Mouse (Mus musculus) intestine, embryonic 14.5 days (tissue): ENCODE results near the gene Zfp652. TPM values are rescaled to one million over a fixed set of nuclear protein-coding genes. Genes with fewer than 3 reads are reported as not detected.

Experiments used
- ATAC-seq: fragments of 200-750 bp; cut with Nextera tagmentation; replicated peaks from 2 replicates; pipeline ENCODE4 v1.8.0; 2017; ENCODE audit warnings: low read depth, moderate number of reproducible peaks, moderate TSS enrichment, moderate library complexity; ENCODE audit not compliant: low FRiP score, low TSS enrichment
- DNase-seq: peaks from one replicate; pipeline ENCODE4 v3.0.0-alpha.2; 2018; ENCODE audit warnings: low spot score
- H3K27ac ChIP-seq: fragments of 300-500 bp; sonication (generic); 2 replicates; pipeline ENCODE4 v1.5.1; 2014; ENCODE audit warnings: low read depth, mild to moderate bottlenecking, control low read depth
- H3K27me3 ChIP-seq: fragments of 300-500 bp; sonication (generic); replicated peaks from 2 replicates; pipeline ENCODE4 v1.6.1; 2014; ENCODE audit warnings: low read length, control low read depth; ENCODE audit not compliant: control insufficient read depth, insufficient read depth
- H3K36me3 ChIP-seq: fragments of 300-500 bp; sonication (generic); 2 replicates; pipeline ENCODE4 v1.6.1; 2014; ENCODE audit warnings: low read length, control low read depth; ENCODE audit not compliant: control insufficient read depth, insufficient read depth
- H3K4me1 ChIP-seq: fragments of 300-500 bp; sonication (generic); replicated peaks from 2 replicates; pipeline ENCODE4 v1.6.1; 2014; ENCODE audit warnings: low read length, control low read depth, mixed read lengths; ENCODE audit not compliant: control insufficient read depth, insufficient read depth
- H3K4me2 ChIP-seq: fragments of 300-500 bp; sonication (generic); 2 replicates; pipeline ENCODE4 v1.6.1; 2014; ENCODE audit warnings: low read length
- H3K4me3 ChIP-seq: fragments of 300-500 bp; sonication (generic); 2 replicates; pipeline ENCODE4 v1.5.1; 2014; ENCODE audit warnings: low read depth, low read length, control low read depth, mixed read lengths
- H3K9ac ChIP-seq: fragments of 300-500 bp; sonication (generic); 2 replicates; pipeline ENCODE4 v1.6.1; 2014; ENCODE audit warnings: mild to moderate bottlenecking, low read length
- H3K9me3 ChIP-seq: fragments of 300-500 bp; sonication (generic); 2 replicates; pipeline ENCODE4 v1.6.1; 2016; ENCODE audit warnings: low read length, control low read depth; ENCODE audit not compliant: control insufficient read depth
- WGBS: fragments of 180-500 bp; shearing (Covaris S2); extraction: QIAGEN DNeasy Blood & Tissue Kit; methylation state at CpG from one replicate; pipeline ENCODE4 v1.1.7; 2014; 5-methylcytosine and 5-hydroxymethylcytosine counted together
- polyA plus RNA-seq: library from polyadenylated mRNA; unstranded; fragments of >200 nt; fragmentation: Nextera tagmentation; extraction: Ambion mirVana; gene quantifications from 2 replicates; pipeline ENCODE4 v1.2.1, GENCODE M21; 2014

Zfp652 gene
- polyA plus RNA-seq, 1 experiment from 2014 or later, result 9.9 TPM

DNA sequence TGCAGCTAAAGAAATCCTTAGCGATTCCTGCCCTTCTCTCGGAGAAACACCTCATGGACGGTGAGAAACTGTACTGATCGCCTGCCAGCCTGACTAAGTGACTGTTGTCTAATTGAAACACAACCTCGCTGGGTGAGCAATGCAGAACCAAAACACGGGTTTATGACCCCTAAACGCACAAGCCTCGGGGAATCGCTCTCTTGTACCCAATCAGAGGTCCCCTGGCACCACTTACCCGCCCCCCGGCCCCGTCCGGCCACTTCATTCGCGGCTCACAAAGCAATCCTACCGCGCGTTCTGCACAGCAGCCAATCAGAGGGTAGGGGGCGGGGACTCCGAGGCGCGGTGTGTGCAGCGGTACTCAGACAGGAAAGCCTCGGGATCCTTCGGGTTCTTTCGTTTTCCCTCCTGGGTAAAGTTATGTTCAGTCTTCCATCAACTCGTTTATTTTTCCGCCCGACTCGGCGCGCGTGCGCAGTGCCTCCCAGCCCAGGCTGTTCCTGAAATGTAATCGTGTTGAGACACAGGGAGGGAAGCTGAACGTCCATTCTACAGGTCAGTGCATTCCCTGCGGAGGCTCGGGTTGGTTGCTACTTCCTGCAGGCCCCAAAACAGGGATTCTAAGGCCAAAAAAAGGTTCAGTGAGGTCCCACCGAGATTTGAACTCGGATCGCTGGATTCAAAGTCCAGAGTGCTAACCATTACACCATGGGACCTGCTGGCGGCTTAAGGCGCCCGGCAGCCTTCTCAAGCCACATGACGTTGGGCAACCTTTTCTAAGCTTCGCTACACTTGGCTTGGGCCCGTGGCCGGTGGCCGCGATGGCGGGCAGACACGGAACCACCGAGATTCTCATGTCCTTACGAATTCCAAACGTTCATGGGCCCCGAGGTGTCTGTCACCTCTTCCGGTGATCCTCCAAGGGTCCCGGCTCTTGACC, 146.3 kb downstream of the Zfp652 start:
- under 1% methylated on average over 58 of the region's 58 CpGs for WGBS
- Histone ChIP-seq H3K4me1 (peaks cover 13% of the 10 kb centered on the region), H3K4me2 (peak overlapping the region; percentile 82), H3K36me3 (no peaks in the 10 kb centered on the region), H3K9me3 (no peaks in the 10 kb centered on the region), H3K27me3 (no peaks in the 10 kb centered on the region), H3K9ac (peak overlapping the region; percentile 66), H3K4me3 (peak overlapping the region; percentile 84), H3K27ac (peak overlapping the region; percentile 94)
- ATAC-seq (peak; percentile 97), DNase-seq (peak; percentile 99)

DNA sequence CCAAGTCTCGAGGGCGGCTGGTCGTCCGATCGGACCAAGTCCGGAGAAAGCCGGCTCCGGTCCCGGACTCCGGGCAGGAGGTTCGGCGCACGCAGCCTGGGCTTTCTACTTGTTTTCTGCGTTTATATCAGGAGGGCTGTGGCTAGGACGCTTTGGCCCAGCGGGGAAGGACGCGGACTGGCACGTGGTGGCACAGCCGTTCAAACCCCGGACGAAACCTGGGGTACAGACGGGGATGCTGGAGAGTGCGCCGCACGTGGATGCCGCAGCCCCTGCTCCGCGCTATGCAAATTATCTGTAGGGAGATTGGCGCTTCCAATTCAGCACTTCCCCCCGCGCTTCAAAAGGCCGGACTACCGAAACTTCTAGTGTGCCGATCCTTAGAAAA, 147.0 kb downstream of the Zfp652 start:
- under 1% methylated on average over 35 of the region's 35 CpGs for WGBS
- DNase-seq, result peak; percentile 93

DNA sequence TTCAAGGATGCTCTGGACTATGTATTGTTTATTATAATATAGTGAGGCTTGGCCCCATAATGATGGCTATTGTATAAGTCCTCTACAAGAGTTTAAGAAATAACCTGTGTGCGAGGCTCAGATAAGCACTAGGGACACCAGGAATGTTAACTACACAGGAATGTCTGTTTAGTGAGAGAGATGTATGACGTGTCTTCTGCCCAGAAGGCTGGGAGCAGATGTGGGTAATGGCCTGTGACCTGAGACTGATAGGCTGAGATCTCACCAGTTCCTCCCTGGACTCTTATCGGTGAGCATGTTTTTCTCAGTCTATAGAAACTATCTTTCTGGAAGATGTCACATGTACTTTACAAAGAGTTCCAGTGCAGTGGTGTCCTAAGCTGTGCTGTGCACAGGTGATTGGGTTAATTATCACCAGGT, 147.6 kb downstream of the Zfp652 start:
- peak overlapping the region; percentile 66 for H3K9ac ChIP-seq
- H3K27me3 ChIP-seq, result no peaks in the 10 kb centered on the region
- peak overlapping the region; percentile 82 for H3K4me2 ChIP-seq
- H3K9me3 ChIP-seq, result no peaks in the 10 kb centered on the region
- ATAC-seq, result no peak
- WGBS, result 12% methylated on average over 3 of the region's 3 CpGs
- H3K36me3 ChIP-seq, result no peaks in the 10 kb centered on the region
- DNase-seq, result no peak
- peak overlapping the region; percentile 84 for H3K4me3 ChIP-seq
- H3K27ac ChIP-seq, result no peak overlapping the region
- peaks cover 13% of the 10 kb centered on the region for H3K4me1 ChIP-seq

More for the DNA sequence above, 147.0 kb downstream of the Zfp652 start:
- no peaks in the 10 kb centered on the region for H3K27me3 ChIP-seq
- peak overlapping the region; percentile 94 for H3K27ac ChIP-seq
- H3K4me3 ChIP-seq, result peak overlapping the region; percentile 84
- H3K36me3 ChIP-seq, result no peaks in the 10 kb centered on the region
- no peaks in the 10 kb centered on the region for H3K9me3 ChIP-seq
- ATAC-seq, result peak; percentile 66
- H3K4me1 ChIP-seq, result peaks cover 13% of the 10 kb centered on the region
- H3K9ac ChIP-seq, result peak overlapping the region; percentile 66
- peak overlapping the region; percentile 82 for H3K4me2 ChIP-seq

DNA sequence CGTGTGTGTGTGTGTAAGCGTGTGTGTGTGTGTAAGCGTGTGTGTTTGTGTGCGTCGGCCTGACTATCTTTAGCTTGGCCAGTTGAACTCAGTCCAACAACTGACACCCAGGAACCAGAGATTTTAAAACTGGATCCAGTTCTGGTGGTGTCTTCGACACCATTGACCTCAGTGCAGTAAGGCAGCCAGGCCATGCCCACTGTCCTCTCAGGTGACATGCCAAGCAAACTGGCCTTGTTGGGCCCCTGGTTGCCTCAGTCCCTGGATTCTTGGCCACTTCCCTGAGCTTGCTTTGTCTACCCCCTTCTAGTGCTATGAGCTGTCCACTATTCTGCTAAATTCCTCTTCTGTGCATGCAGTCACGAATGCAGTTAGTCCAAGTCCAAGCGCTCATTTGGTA, 148.9 kb downstream of the Zfp652 start:
- Histone ChIP-seq H3K27ac (no peak overlapping the region), H3K36me3 (no peaks in the 10 kb centered on the region), H3K4me1 (peaks cover 13% of the 10 kb centered on the region), H3K27me3 (no peaks in the 10 kb centered on the region), H3K9me3 (no peaks in the 10 kb centered on the region), H3K9ac (no peak overlapping the region), H3K4me2 (no peak overlapping the region), H3K4me3 (no peak overlapping the region)
- WGBS, result 93% methylated on average over 8 of the region's 8 CpGs
- DNase-seq, result no peak
- no peak for ATAC-seq

DNA sequence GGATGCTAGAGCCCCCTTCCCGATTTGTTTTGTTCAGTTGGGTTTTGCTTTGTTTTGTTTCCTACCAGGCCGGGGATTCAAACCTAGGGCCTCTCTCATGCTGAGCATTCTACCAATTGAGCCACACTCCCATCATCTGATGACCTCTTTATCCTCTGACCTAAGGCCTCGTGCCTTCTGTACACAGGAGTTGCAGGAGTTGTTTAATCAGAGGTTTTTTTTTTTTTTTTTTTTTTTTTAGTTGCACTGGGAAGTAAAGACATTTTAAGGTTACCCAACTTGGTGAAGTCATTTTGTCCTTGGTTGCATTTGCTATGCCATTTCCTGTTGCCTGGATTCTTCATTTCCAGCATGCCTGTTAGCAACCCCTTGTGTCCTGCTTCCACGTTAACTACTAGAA, 157.0 kb downstream of the Zfp652 start:
- H3K9me3 ChIP-seq, result no peaks in the 10 kb centered on the region

DNA sequence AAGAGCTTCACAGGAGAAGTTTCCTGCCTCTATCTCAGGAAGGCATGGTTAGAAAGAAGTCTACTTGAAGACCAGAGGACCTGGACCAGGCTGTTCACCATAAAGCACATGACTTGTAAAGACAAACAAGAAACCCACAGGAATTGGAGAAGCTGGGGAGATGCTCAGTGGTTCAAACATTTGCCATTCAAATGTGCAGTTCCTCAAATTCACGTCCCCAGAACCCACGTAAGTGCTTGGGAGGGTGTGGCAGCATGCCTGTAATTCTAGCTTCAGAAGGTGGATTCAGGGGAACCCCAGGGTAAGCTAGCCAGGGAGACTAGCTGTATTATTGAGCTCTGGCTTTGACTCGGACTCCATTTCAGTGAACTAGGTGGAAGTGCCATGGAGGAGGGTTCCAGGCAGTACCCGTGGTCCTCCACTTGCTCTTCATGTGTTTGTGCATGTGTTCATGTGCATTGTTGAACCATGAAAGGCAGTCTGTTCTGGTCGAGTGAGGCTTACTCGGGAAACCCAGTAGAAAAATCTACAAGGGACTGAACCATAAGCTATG, 157.5 kb downstream of the Zfp652 start:
- H3K4me1 ChIP-seq, result no peaks in the 10 kb centered on the region
- ATAC-seq, result no peak
- no peak overlapping the region for H3K4me3 ChIP-seq

More for the DNA sequence above, 157.0 kb downstream of the Zfp652 start:
- ATAC-seq (no peak), DNase-seq (no peak)
- Histone ChIP-seq H3K4me2 (no peak overlapping the region), H3K27ac (no peak overlapping the region), H3K27me3 (no peaks in the 10 kb centered on the region), H3K4me1 (no peaks in the 10 kb centered on the region), H3K36me3 (no peaks in the 10 kb centered on the region), H3K9ac (no peak overlapping the region), H3K4me3 (no peak overlapping the region)
- 69% methylated on average over 4 of the region's 4 CpGs for WGBS

DNA sequence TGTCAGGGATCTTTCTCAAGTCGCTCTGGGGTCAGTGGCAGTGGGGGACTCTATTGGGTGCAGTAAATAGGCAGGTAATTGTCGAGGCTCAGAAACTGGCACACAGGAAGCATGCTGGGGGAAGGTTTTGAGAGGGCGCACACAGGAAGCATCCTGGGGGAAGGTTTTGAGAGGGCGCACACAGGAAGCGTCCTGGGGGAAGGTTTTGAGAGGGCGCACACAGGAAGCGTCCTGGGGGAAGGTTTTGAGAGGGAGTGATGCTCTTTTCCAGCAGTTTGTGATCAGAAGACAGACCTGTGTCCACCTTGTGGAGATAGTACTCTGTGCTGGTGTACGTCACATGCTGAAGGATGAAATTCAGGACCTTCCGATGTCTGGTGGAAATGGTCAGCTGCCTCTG, 163.3 kb downstream of the Zfp652 start:
- Histone ChIP-seq H3K9ac (no peak overlapping the region), H3K36me3 (no peaks in the 10 kb centered on the region), H3K4me3 (no peak overlapping the region), H3K4me2 (no peak overlapping the region), H3K4me1 (no peaks in the 10 kb centered on the region), H3K9me3 (no peaks in the 10 kb centered on the region), H3K27me3 (no peaks in the 10 kb centered on the region), H3K27ac (no peak overlapping the region)
- ATAC-seq, result no peak
- no peak for DNase-seq
- 43% methylated on average over 9 of the region's 9 CpGs for WGBS

More for the DNA sequence above, 157.5 kb downstream of the Zfp652 start:
- no peaks in the 10 kb centered on the region for H3K27me3 ChIP-seq
- H3K9me3 ChIP-seq, result no peaks in the 10 kb centered on the region
- WGBS, result 70% methylated on average over 6 of the region's 6 CpGs
- no peak overlapping the region for H3K27ac ChIP-seq
- H3K9ac ChIP-seq, result no peak overlapping the region
- H3K36me3 ChIP-seq, result no peaks in the 10 kb centered on the region
- no peak overlapping the region for H3K4me2 ChIP-seq
- no peak for DNase-seq

DNA sequence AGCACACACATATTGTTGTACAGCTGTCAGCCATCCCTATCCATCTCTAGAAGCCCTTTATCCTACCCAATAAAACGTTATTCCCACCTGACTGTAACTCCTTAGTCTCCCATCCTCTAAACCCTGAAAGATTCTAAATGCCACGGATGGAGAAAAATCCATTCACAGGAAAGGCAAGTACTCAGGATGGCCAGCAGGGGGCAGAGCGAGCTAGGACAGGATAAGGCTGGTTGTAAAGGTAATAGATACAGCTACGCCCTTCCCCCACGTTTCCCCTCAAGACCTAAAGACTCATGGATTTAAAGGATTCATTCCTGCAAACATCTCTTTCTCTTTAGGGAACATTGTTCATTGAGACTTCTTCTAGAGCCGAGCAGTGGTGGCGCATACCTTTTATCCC, 163.8 kb downstream of the Zfp652 start:
- DNase-seq (peak; percentile 81), ATAC-seq (no peak)
- Histone ChIP-seq H3K4me2 (no peak overlapping the region), H3K4me3 (no peak overlapping the region), H3K9me3 (no peaks in the 10 kb centered on the region), H3K4me1 (no peaks in the 10 kb centered on the region), H3K27ac (no peak overlapping the region), H3K27me3 (no peaks in the 10 kb centered on the region), H3K36me3 (no peaks in the 10 kb centered on the region), H3K9ac (no peak overlapping the region)
- WGBS, result 23% methylated on average over 7 of the region's 7 CpGs
